Mouse (Mus musculus) erythroblast, embryonic 14.5 days (primary cell): ENCODE measurements at regions not wholly inside any gene's neighbourhood (a gene's known extent, or its start where the extent isn't known, plus 50 kb on each side); places are given as distances from the start of the nearest gene placed in this dataset.

ENCODE experiments used
- GATA1 ChIP-seq: IDR thresholded peaks from 2 replicates; pipeline ENCODE4 v1.6.1; 2012; ENCODE audit warnings: low read length, inconsistent platforms, mixed read lengths
- TAL1 ChIP-seq: IDR thresholded peaks from 3 replicates; pipeline ENCODE4 v1.6.1; 2012; ENCODE audit warnings: low read length, inconsistent platforms, mixed read lengths

DNA sequence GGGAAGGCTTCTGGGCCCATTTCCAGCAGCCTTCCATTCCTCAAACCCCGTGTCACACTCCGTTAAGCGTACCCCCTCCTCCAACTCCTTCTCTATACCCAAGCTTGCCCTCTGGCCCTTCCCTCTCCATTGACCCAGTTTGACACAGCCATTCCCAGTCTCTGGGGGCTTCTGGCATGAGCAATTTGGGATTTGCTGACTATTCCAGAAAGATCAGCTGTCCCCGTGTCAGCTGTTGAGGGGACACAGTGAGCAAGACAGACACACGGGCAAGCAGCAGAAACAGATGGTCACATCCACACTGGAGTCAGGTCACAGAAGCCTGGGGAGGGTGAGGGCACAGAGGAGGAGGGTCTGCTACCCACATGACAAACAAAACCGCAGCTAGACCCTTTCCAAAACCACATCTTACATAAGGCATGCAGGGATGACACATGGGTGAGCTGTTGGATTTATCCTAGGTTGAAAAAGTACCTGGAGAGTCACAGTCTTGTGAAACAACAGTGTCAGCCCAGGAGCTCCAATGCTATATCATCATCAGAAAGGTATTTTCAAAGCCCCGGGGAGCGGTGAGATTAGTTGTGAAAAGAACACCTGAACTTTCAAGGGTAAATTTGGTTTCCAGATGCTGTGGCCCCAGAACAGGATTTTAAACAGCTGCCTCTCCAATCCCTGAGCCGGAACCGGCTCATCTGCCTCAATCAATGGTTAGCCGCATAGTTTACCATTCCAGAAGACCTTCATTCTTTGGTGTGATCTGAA, 93.5 kb upstream of the Gadd45a start:
- TF ChIP-seq GATA1 = no peak
- no peak for TF ChIP-seq TAL1
